Mouse (Mus musculus): ENCODE results near the gene Tas2r130. TPM values are rescaled to one million over a fixed set of nuclear protein-coding genes. Genes with fewer than 3 reads are reported as not detected.
"Not testable (repeated sequence)": the region's sequence is repeated elsewhere in the genome, so short reads cannot be mapped to it uniquely, and the experiment has no call there.

Tas2r130 gene
- polyA plus RNA-seq (2015; fragmentation: Nextera tagmentation; extraction: Ambion mirVana): not detected in 2 replicates

DNA sequence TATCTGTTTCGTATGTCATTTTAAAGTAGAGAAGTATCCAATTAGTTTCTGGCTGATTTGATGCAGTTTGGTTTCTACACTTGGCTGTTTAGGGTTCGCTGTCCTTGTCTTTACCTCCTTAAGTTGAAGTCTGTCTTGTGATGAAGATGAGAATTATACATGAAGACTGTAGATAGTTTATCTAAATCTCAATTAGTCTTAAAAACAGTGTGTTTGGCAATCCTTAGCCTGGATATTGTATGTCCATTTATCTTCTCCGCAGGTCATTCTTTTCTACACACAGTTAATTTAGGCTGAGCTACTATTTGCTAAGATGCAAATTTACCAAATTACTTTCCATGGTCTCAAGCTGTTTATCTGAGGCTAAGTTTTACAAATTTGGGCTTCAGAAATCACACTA lies at the start of gene Tas2r130:
Tas2r130 (minus strand) TSS at position 101 of the 400 bp plus-strand sequence.
- H3K27ac ChIP-seq: no peak within 1 kb of the TSS
- no peaks in the 10 kb centered on the region for H3K4me1 ChIP-seq
- ATAC-seq: no peak
- peaks cover 3% of the 10 kb centered on the region; the same call in 1 of the 2 replicates for H3K9me3 ChIP-seq (replicated peaks)
- no peaks in the 10 kb centered on the region for H3K36me3 ChIP-seq (ENCODE audit: poor library complexity, severe bottlenecking)
- H3K4me2 ChIP-seq: no peak within 1 kb of the TSS
- WGBS: 78% methylated on average over 3 of the region's 3 CpGs
- no peaks in the 10 kb centered on the region for H3K27me3 ChIP-seq
- no peak within 1 kb of the TSS for H3K4me3 ChIP-seq
- H3K9ac ChIP-seq: no peak within 1 kb of the TSS

DNA sequence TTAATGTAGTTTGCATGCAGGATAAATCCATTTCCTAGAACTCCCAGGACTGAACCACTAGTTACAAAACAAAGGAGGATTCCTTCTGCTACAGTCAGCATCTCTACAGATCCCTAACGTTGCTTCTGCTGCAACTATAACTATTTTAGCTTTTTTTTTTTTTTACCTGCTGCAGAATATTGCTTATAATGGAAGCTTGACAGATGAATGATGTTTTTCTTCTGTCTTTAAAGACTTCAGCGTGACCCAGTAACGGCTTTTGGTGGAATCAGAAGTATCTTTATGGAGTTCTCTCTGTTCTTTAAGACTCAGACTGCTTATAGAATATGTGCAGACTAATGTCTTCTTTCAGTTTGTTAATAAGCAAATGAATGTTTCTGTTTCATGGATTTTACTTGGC lies 48.1 kb upstream of the Tas2r130 start, which contains the start of gene Tas2r106:
Tas2r106 (minus strand) TSS at position 101 of the 400 bp plus-strand sequence.
- Histone ChIP-seq H3K27ac (no peak within 1 kb of the TSS), H3K4me2 (no peak within 1 kb of the TSS), H3K9ac (no peak within 1 kb of the TSS), H3K27me3 (no peaks in the 10 kb centered on the region), H3K4me3 (no peak within 1 kb of the TSS), H3K4me1 (no peaks in the 10 kb centered on the region), H3K9me3 (replicated peaks) (0 out of 2 replicates have a peak, but pooled peaks cover 6% of the 10 kb centered on the region), H3K36me3 (ENCODE audit: poor library complexity, severe bottlenecking) (no peaks in the 10 kb centered on the region)
- WGBS: 80% methylated on average over 3 of the region's 3 CpGs
- no peak for ATAC-seq

DNA sequence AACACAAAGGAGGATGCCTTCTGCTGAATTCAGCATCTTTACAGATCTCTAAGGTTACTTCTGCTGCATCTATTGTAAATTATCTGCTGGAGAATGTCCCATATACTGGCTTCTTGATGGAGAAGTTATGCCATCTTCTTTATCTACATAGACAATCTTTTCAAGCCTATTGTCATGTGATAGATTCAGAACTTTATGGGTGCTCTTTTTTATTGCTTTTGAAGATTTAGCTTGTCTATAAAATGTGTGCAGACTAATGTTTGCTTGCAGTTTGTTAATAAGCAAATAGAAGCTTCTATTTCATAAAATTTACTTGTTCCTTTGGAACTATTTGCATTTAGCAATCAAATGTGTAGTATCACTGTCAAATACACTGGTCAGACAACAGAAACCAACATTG lies 29.3 kb upstream of the Tas2r130 start, which contains the start of gene Tas2r107:
Tas2r107 (minus strand) TSS at position 101 of the 400 bp plus-strand sequence.
- Histone ChIP-seq H3K27ac (no peak within 1 kb of the TSS), H3K27me3 (no peaks in the 10 kb centered on the region), H3K4me3 (no peak within 1 kb of the TSS), H3K9ac (no peak within 1 kb of the TSS), H3K4me1 (no peaks in the 10 kb centered on the region), H3K4me2 (no peak within 1 kb of the TSS), H3K9me3 (replicated peaks) (peaks cover 11% of the 10 kb centered on the region), H3K36me3 (ENCODE audit: poor library complexity, severe bottlenecking) (no peaks in the 10 kb centered on the region)
- no peak for ATAC-seq

DNA sequence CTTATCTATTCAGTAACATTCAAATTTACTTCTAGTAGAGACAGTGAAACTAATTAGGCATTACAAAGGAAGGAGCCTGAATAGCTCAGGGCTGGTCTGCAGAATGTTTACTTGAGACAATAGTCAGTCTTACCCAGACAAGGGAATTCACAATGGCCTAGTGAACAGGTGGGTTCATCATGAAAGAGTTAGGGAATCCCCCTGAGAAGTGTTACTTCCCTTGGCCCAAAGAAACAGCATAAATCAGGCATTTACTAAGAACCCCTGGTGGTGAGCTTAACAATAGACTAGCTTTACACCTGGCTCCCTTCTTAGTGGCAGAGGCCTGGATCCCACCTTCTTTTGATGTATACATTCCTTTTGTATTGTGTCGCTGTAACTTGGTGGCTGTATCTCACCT lies 20.8 kb downstream of the Tas2r130 start:
- not testable (repeated sequence) for H3K27ac ChIP-seq; H3K9ac ChIP-seq; H3K36me3 ChIP-seq (ENCODE audit: poor library complexity, severe bottlenecking); H3K4me3 ChIP-seq; H3K4me1 ChIP-seq; ATAC-seq; H3K27me3 ChIP-seq; H3K4me2 ChIP-seq
- WGBS: 100% methylated on average over 1 of the region's 1 CpGs
- peaks cover 21% of the 10 kb centered on the region; the same call in 1 of the 2 replicates for H3K9me3 ChIP-seq (replicated peaks)

DNA sequence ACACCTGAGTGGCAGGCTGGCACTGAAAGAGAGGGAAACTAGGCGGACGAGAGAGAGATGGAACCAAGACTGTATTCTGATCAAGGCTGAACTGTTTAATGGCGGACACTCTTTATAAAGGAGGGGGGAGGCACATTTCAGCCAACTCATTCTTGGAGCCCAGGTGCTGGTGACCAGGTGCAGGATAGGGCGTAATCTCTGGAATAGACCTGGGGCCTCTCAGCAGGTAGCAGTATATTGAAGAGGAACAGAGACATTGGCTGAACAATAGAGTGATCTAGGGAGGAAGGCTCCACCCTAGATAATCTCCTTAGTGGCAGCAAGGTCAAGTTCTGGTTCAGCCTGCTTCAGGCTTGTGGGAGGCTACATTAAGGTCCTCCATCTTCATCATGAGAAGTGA lies 25.9 kb downstream of the Tas2r130 start:
- Histone ChIP-seq H3K27ac (no peak overlapping the region), H3K4me1 (no peaks in the 10 kb centered on the region), H3K27me3 (no peaks in the 10 kb centered on the region), H3K9ac (no peak overlapping the region), H3K9me3 (replicated peaks) (peaks cover 20% of the 10 kb centered on the region), H3K4me3 (no peak overlapping the region), H3K36me3 (ENCODE audit: poor library complexity, severe bottlenecking) (no peaks in the 10 kb centered on the region), H3K4me2 (no peak overlapping the region)
- 94% methylated on average over 4 of the region's 4 CpGs for WGBS
- ATAC-seq: no peak

Other genes starting within 250 kb of the Tas2r130 start
- gene Ybx3, start 242.4 kb downstream of the Tas2r130 start, polyA plus RNA-seq (2015; fragmentation: Nextera tagmentation; extraction: Ambion mirVana): 27.4 and 27.9 TPM in 2 replicates
- gene 5430401F13Rik, start 144.5 kb downstream of the Tas2r130 start, polyA plus RNA-seq (2015; fragmentation: Nextera tagmentation; extraction: Ambion mirVana): not detected in 2 replicates
- not detected in 2 replicates for gene Gm6619, start 144.5 kb downstream of the Tas2r130 start, polyA plus RNA-seq (2015; fragmentation: Nextera tagmentation; extraction: Ambion mirVana)
- not detected in 2 replicates for gene Tas2r107, start 29.2 kb upstream of the Tas2r130 start, polyA plus RNA-seq (2015; fragmentation: Nextera tagmentation; extraction: Ambion mirVana)
- not detected in 2 replicates for gene Tas2r106, start 48.0 kb upstream of the Tas2r130 start, polyA plus RNA-seq (2015; fragmentation: Nextera tagmentation; extraction: Ambion mirVana)
- not detected in 2 replicates for gene Tas2r104, start 54.8 kb upstream of the Tas2r130 start, polyA plus RNA-seq (2015; fragmentation: Nextera tagmentation; extraction: Ambion mirVana)
- not detected in 2 replicates for gene Tas2r105, start 56.6 kb upstream of the Tas2r130 start, polyA plus RNA-seq (2015; fragmentation: Nextera tagmentation; extraction: Ambion mirVana)
- gene Tas2r114, start 59.2 kb upstream of the Tas2r130 start, polyA plus RNA-seq (2015; fragmentation: Nextera tagmentation; extraction: Ambion mirVana): not detected in 2 replicates

Data from forebrain, embryonic 13.5 days (tissue).